Mouse (Mus musculus) CH12.LX (cell line): ENCODE measurements at regions not wholly inside any gene's neighbourhood (a gene's known extent, or its start where the extent isn't known, plus 50 kb on each side); places are given as distances from the start of the nearest gene placed in this dataset.

Experiments
- DNase-seq: peaks from one replicate; pipeline ENCODE4 v3.0.0-alpha.2; 2013; ENCODE audit errors: extremely low read depth
- H3K27ac ChIP-seq: 2 replicates; pipeline ENCODE4 v1.5.1; 2012; ENCODE audit warnings: low read depth, mild to moderate bottlenecking, control low read depth, moderate library complexity; ENCODE audit not compliant: insufficient read depth
- H3K27me3 ChIP-seq: replicated peaks from 2 replicates; pipeline ENCODE3; 2012; ENCODE audit warnings: inconsistent platforms
- H3K36me3 ChIP-seq, 2 experiments: replicated peaks in 1 of 2; 2 replicates each; pipeline versions ENCODE3 to v1.6.1; 2012; ENCODE audit warnings: inconsistent platforms in 1 of 2, low read length in 1 of 2, mild to moderate bottlenecking in 1 of 2, mixed read lengths in 1 of 2, moderate library complexity in 1 of 2; ENCODE audit not compliant: control insufficient read depth in 1 of 2, insufficient read depth in 1 of 2
- H3K4me1 ChIP-seq, 2 experiments: 2 replicates each; pipeline ENCODE4 v1.6.1; 2012; ENCODE audit warnings: inconsistent platforms in 1 of 2, moderate library complexity in 1 of 2; ENCODE audit not compliant: insufficient read depth in 2 of 2, control insufficient read depth in 1 of 2
- H3K4me2 ChIP-seq: 2 replicates; pipeline ENCODE4 v1.6.1; 2012; ENCODE audit warnings: low read depth, mild to moderate bottlenecking, control low read depth; ENCODE audit not compliant: poor library complexity, insufficient read depth, severe bottlenecking
- H3K4me3 ChIP-seq, 3 experiments: fragments of 150-350 bp in 1 of 3; sonication (generic) in 1 of 3; replicated peaks in 1 of 3; 2 replicates each; pipeline versions ENCODE3 to v1.5.1; 2011 to 2012; ENCODE audit warnings: low read depth in 2 of 3, low read length in 2 of 3, mild to moderate bottlenecking in 2 of 3, moderate library complexity in 2 of 3, control low read depth in 1 of 3, improper control_type of control experiment in 1 of 3, inconsistent platforms in 1 of 3, mixed read lengths in 1 of 3; ENCODE audit not compliant: poor library complexity in 1 of 3
- H3K79me2 ChIP-seq: replicated peaks from 2 replicates; pipeline ENCODE4 v1.6.1; 2012; ENCODE audit warnings: mild to moderate bottlenecking, moderate library complexity; ENCODE audit not compliant: control insufficient read depth, poor library complexity, insufficient read depth, severe bottlenecking; ENCODE audit errors: extremely low read depth
- H3K9ac ChIP-seq: 2 replicates; pipeline ENCODE4 v1.6.1; 2012; ENCODE audit warnings: low read depth, mild to moderate bottlenecking, control low read depth, moderate library complexity; ENCODE audit not compliant: insufficient read depth
- H3K9me3 ChIP-seq: replicated peaks from 2 replicates; pipeline ENCODE3; 2012; ENCODE audit warnings: low read length, inconsistent platforms, mixed read lengths
- BHLHE40 ChIP-seq: IDR thresholded peaks from 2 replicates; pipeline ENCODE4 v1.6.1; 2011; ENCODE audit warnings: mild to moderate bottlenecking, low read depth, low read length, improper control_type of control experiment
- CHD1 ChIP-seq: IDR thresholded peaks from 2 replicates; pipeline ENCODE4 v1.6.1; 2012; ENCODE audit warnings: low read depth, low read length, improper control_type of control experiment, inconsistent platforms
- CTCF ChIP-seq, 2 experiments: IDR thresholded peaks in 1 of 2; conservative IDR thresholded peaks in 1 of 2; 2 replicates each; pipeline ENCODE4 v1.5.1; 2011 to 2012; ENCODE audit warnings: low read depth in 2 of 2, low read length in 2 of 2, improper control_type of control experiment in 1 of 2, inconsistent platforms in 1 of 2, mild to moderate bottlenecking in 1 of 2, moderate library complexity in 1 of 2
- E2F4 ChIP-seq: IDR thresholded peaks from 2 replicates; pipeline ENCODE4 v1.6.1; 2011; ENCODE audit warnings: low read depth, low read length, improper control_type of control experiment; ENCODE audit not compliant: insufficient replicate concordance
- ELF1 ChIP-seq: IDR thresholded peaks from 2 replicates; pipeline ENCODE4 v1.6.1; 2014; ENCODE audit warnings: low read depth, mild to moderate bottlenecking, inconsistent platforms, low read length, improper control_type of control experiment
- EP300 ChIP-seq: IDR thresholded peaks from 2 replicates; pipeline ENCODE4 v1.6.1; 2011; ENCODE audit warnings: low read length, improper control_type of control experiment
- ETS1 ChIP-seq: conservative IDR thresholded peaks from 2 replicates; pipeline ENCODE4 v1.6.1; 2012; ENCODE audit warnings: low read depth, mild to moderate bottlenecking, inconsistent platforms, low read length, improper control_type of control experiment, moderate library complexity
- GABPA ChIP-seq: IDR thresholded peaks from 2 replicates; pipeline ENCODE4 v1.6.1; 2012; ENCODE audit warnings: low read depth, low read length, improper control_type of control experiment, inconsistent platforms; ENCODE audit not compliant: insufficient replicate concordance
- IRF4 ChIP-seq: IDR thresholded peaks from 2 replicates; pipeline ENCODE4 v1.6.1; 2014; ENCODE audit warnings: low read depth, mild to moderate bottlenecking, inconsistent platforms, low read length, improper control_type of control experiment
- JUN ChIP-seq: IDR thresholded peaks from 2 replicates; pipeline ENCODE4 v1.6.1; 2011; ENCODE audit warnings: low read depth, mild to moderate bottlenecking, low read length, improper control_type of control experiment, moderate library complexity; ENCODE audit not compliant: insufficient read depth
- KAT2A ChIP-seq: IDR thresholded peaks from 2 replicates; pipeline ENCODE4 v1.6.1; 2012; ENCODE audit warnings: low read length, improper control_type of control experiment, inconsistent platforms; ENCODE audit not compliant: insufficient replicate concordance
- MAFK ChIP-seq: IDR thresholded peaks from 2 replicates; pipeline ENCODE4 v1.6.1; 2011; ENCODE audit warnings: low read length, improper control_type of control experiment; ENCODE audit not compliant: insufficient replicate concordance
- MAZ ChIP-seq: IDR thresholded peaks from 2 replicates; pipeline ENCODE4 v1.6.1; 2012; ENCODE audit warnings: low read depth, mild to moderate bottlenecking, inconsistent platforms, low read length, improper control_type of control experiment, moderate library complexity
- MEF2A ChIP-seq: IDR thresholded peaks from 2 replicates; pipeline ENCODE4 v1.6.1; 2014; ENCODE audit warnings: low read depth, mild to moderate bottlenecking, inconsistent platforms, low read length, improper control_type of control experiment, borderline replicate concordance
- MYC ChIP-seq: IDR thresholded peaks from 2 replicates; pipeline ENCODE4 v1.6.1; 2011; ENCODE audit warnings: low read depth, mild to moderate bottlenecking, improper control_type of control experiment, low read length
- NRF1 ChIP-seq: IDR thresholded peaks from 2 replicates; pipeline ENCODE4 v1.6.1; 2014; ENCODE audit warnings: low read depth, mild to moderate bottlenecking, inconsistent platforms, low read length, improper control_type of control experiment, moderate library complexity
- PAX5 ChIP-seq: IDR thresholded peaks from 2 replicates; pipeline ENCODE4 v1.6.1; 2012; ENCODE audit warnings: low read length, inconsistent platforms, mixed read lengths
- POLR2A ChIP-seq: IDR thresholded peaks from 2 replicates; pipeline ENCODE4 v1.6.1; 2011; ENCODE audit warnings: low read depth, mild to moderate bottlenecking, improper control_type of control experiment, low read length
- RAD21 ChIP-seq: IDR thresholded peaks from 2 replicates; pipeline ENCODE4 v1.6.1; 2011; ENCODE audit warnings: low read depth, mild to moderate bottlenecking, low read length, improper control_type of control experiment, moderate library complexity
- SIN3A ChIP-seq: IDR thresholded peaks from 2 replicates; pipeline ENCODE4 v1.6.1; 2012; ENCODE audit warnings: low read length, improper control_type of control experiment, inconsistent platforms
- SMC3 ChIP-seq: IDR thresholded peaks from 2 replicates; pipeline ENCODE4 v1.6.1; 2011; ENCODE audit warnings: low read depth, low read length, improper control_type of control experiment
- ZKSCAN1 ChIP-seq: IDR thresholded peaks from 2 replicates; pipeline ENCODE4 v1.6.1; 2012; ENCODE audit warnings: low read depth, inconsistent platforms, low read length, improper control_type of control experiment, borderline replicate concordance
- dilution Hi-C: fragments of 300-500 bp; cut with MboI; formaldehyde crosslinking; loops from 2 replicates; pipeline ENCODE4 v1.14.3; 2020; ENCODE audit warnings: low sequenced_read_pairs; ENCODE audit not compliant: extremely low pct_unique_long_range_greater_than_20kb, extremely low pct_ligation_motif_present
- in situ Hi-C: fragments of 300-500 bp; cut with MboI; formaldehyde crosslinking; loops from 3 replicates; pipeline ENCODE4 v1.14.3; 2019; ENCODE audit warnings: low sequenced_read_pairs, low pct_ligation_motif_present, low pct_unique_long_range_greater_than_20kb, mixed read lengths

- no peak overlapping the region for H3K4me3 ChIP-seq
- in situ Hi-C loops: loop anchor here (5.0 to 25.0 kb wide), 2 partner anchors 102 to 477 kb away; no protein-coding TSS in a partner anchor
- H3K79me2 ChIP-seq: no peaks in the 10 kb centered on the region
- no peak overlapping the region for H3K27ac ChIP-seq
- H3K27me3 ChIP-seq: no peaks in the 10 kb centered on the region
- dilution Hi-C loops: no loop called here
- H3K4me1 ChIP-seq: peaks cover 5% of the 10 kb centered on the region in 2 experiments; a peak in 3 of 4 replicates
- H3K9ac ChIP-seq: no peak overlapping the region
- no peaks in the 10 kb centered on the region for H3K36me3 ChIP-seq
- H3K4me2 ChIP-seq: no peak overlapping the region
- peak; percentile 40 for DNase-seq
- H3K9me3 ChIP-seq: no peaks in the 10 kb centered on the region
- TF ChIP-seq POLR2A (no peak), PAX5 (no peak), SIN3A (no peak), BHLHE40 (no peak), RAD21 (peak; percentile 60), CTCF (conservative IDR thresholded peaks at IDR 0.05 in 1 of 2, IDR thresholded peaks at IDR 0.05 in 1 of 2; ENCODE audit: low read depth in 2 of 2, low read length in 2 of 2) (peak; percentile 18 to 79; a peak in 2 of 4 replicates), JUN (no peak), ELF1 (no peak), KAT2A (no peak), MAFK (no peak), MAZ (no peak), MEF2A (no peak), ETS1 (no peak), CHD1 (no peak), SMC3 (peak; percentile 88), E2F4 (no peak), EP300 (no peak), MYC (no peak), ZKSCAN1 (no peak), NRF1 (no peak), GABPA (no peak), IRF4 (no peak)
Measured at GRCm38 (mm10) chr3:9064266-9065031, 545.4 kb downstream of the Zfp704 start.
